Mouse (Mus musculus) brown adipose tissue, adult 24 weeks (tissue): ENCODE results near the gene Zfp414. TPM values are rescaled to one million over a fixed set of nuclear protein-coding genes. Genes with fewer than 3 reads are reported as not detected.

Experiments
- H3K27ac ChIP-seq: fragments of 200-500 bp; replicated peaks from 2 replicates; pipeline ENCODE4 v1.5.1; 2012; ENCODE audit warnings: low read depth, mild to moderate bottlenecking, low read length
- H3K4me1 ChIP-seq: fragments of 200-500 bp; 2 replicates; pipeline ENCODE4 v1.6.1; 2012; ENCODE audit warnings: low read length, mixed read lengths; ENCODE audit not compliant: control insufficient read depth, insufficient read depth, insufficient read length
- H3K4me3 ChIP-seq: fragments of 200-500 bp; 2 replicates; pipeline ENCODE4 v1.5.1; 2012; ENCODE audit warnings: low read depth, mild to moderate bottlenecking, low read length, moderate library complexity; ENCODE audit not compliant: insufficient read depth
- polyA plus RNA-seq: library from polyadenylated mRNA; stranded (reverse); fragments of >200 nt; gene quantifications from 2 replicates; pipeline ENCODE4 v1.2.4, GENCODE M21; 2012; ENCODE audit not compliant: missing spikeins, insufficient read depth, insufficient read length

Gene Zfp414
- polyA plus RNA-seq, 1 experiment = 15.9 TPM

GRCm38 (mm10) chr17:33631236-33631635, 2.3 kb downstream of the Zfp414 start:
- Histone ChIP-seq H3K27ac (no peak overlapping the region), H3K4me1 (0 out of 2 replicates have a peak, but pooled peaks cover 4% of the 10 kb centered on the region), H3K4me3 (no peak overlapping the region)

- no peak overlapping the region for H3K27ac ChIP-seq
- H3K4me3 ChIP-seq = no peak overlapping the region
- H3K4me1 ChIP-seq = 0 out of 2 replicates have a peak, but pooled peaks cover 4% of the 10 kb centered on the region
These were observed 2.9 kb downstream of the Zfp414 start for GRCm38 (mm10) chr17:33631796-33632195.

- no peak overlapping the region for H3K4me3 ChIP-seq
- H3K27ac ChIP-seq = no peak overlapping the region
These were observed 8.1 kb downstream of the Zfp414 start for GRCm38 (mm10) chr17:33637038-33637437.

DNA sequence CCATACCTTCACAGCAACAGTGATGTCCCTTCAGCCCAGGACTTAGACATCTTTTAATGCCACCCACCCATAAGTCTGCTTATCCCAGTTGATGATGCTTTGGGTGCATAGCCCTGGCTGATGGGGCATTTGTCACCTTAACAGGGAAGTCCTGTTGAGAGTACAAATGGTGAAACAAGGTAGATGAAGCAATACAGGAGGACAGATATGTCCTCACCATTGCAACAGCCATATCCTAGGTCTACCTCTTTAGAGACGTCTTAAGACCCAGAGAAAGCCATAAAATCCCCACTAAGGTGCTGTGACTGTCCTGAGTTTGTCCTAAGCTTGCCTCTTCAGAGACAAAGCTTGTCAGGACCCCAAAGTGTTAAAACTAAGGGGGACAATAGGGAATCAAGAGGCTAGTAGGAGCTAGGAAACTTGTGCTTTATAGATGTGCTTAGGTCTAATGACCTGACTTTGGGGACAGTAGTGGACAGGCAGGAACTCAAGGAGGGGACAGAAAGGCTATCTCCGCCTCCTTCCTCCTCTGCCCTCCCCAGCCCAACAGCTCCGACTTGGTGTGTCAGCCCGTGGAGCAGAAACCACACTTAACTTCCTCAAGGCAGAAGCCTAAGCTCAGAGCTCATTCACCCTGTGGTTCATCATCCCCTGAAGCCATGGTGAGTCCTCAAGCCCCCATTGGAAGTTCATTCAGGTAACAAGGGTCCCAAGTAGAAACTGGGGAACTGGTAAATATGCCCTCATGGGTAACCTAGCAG, 8.8 kb downstream of the Zfp414 start, which contains the start of gene Pram1:
Gene Pram1, plus strand, starts transcription at position 541 of the 761 bp plus-strand sequence.
- Histone ChIP-seq H3K27ac (no peak within 1 kb of the TSS), H3K4me1 (no peaks in the 10 kb centered on the region), H3K4me3 (no peak within 1 kb of the TSS)

More at GRCm38 (mm10) chr17:33637038-33637437, 8.1 kb downstream of the Zfp414 start:
- no peaks in the 10 kb centered on the region for H3K4me1 ChIP-seq

DNA sequence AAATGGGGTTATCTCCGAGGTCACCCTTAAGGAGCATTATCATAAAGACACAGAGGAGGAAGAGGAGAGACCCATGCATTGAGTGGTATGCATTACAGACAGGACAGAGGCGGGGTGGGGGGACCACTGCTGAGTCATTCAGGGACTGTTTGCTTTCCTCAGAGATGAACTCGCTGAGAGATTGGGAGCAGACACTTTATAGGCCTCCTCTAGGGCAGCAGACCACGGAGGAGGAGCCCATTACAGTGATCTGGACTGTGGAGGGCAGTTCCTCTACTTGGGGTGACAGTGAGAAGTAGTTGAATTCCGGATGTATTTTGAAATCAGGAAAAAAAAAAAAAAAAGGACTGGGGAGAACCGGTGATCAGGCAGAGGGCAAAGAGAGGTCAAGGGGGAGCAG, 10.9 kb downstream of the Zfp414 start:
- Histone ChIP-seq H3K4me1 (no peaks in the 10 kb centered on the region), H3K27ac (no peak overlapping the region), H3K4me3 (no peak overlapping the region)

DNA sequence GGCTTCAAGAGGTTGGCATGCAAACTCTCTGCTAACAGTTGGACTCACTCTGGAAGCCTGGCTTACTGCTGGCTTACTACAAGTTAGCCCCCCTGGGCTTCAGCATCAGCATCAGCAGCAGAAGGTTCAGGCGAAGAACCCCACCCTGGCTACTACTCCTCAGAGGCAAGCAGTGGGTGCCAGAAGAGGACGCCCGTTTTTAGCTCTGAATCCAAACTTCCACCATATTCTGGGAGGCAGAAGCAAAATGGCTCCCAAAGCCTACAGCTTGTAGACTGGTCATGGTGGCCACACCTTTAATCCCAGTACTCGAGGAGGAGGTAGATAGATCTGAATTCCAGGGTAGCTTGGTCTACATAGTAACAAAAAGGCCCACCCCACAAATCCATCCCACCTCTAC, 15.2 kb downstream of the Zfp414 start:
- Histone ChIP-seq H3K4me3 (no peak overlapping the region), H3K4me1 (no peaks in the 10 kb centered on the region), H3K27ac (no peak overlapping the region)

GRCm38 (mm10) chr17:33645073-33645472, 16.2 kb downstream of the Zfp414 start:
- no peaks in the 10 kb centered on the region for H3K4me1 ChIP-seq
- H3K27ac ChIP-seq = no peak overlapping the region
- H3K4me3 ChIP-seq = no peak overlapping the region

DNA sequence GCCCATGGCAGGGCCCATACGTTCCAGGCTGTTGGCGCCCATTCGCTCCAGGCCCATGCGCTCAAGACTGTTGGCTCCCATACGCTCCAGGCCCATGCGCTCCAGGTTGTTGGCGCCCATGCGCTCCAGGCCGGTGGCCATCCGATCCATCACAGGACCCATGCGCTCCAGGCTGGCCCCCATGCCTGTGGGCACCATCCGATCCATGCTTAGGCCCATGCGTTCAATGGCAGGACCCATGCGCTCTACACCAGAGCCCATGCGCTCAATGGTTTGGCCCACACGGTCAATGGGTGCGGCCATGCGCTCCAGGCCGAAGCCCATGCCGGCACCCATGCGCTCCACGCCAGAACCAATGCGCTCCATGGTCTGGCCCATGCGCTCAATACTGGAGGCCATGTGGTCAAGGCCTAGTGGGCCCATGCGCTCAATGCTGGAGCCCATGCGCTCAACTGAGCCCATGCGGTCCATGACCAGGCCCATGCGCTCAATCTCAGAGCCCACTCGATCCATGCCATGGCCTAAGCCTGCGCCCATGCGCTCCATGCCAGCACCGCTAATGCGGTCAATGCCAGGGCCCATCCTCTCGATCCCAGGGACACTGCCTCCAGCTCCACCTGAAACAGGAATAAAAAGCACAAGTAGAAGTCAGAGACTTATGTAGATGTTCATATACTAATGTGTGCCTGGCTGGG, 21.0 kb downstream of the Zfp414 start:
- H3K27ac ChIP-seq = no peak overlapping the region
- H3K4me1 ChIP-seq = no peaks in the 10 kb centered on the region
- H3K4me3 ChIP-seq = no peak overlapping the region

DNA sequence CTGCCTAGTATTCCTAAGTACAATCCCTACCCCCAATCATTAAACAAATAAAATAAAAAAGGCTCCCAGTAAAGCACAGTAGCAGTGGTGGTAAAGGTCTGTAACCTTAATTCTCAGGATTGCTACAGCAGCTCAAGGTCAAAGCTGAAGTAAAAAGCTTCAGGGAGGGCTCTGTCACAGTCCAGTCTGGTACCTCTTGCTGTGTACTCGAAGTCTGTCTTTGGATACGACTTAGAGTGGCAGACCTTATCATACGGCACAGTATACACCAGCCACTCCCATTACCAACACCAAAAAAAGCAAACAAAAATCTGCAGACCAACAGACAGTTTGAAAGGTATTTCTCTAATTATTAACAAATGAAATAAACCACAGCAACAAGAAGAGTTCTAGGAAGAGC, 37.9 kb downstream of the Zfp414 start:
- Histone ChIP-seq H3K4me1 (peaks cover 5% of the 10 kb centered on the region), H3K27ac (no peak overlapping the region), H3K4me3 (no peak overlapping the region)

DNA sequence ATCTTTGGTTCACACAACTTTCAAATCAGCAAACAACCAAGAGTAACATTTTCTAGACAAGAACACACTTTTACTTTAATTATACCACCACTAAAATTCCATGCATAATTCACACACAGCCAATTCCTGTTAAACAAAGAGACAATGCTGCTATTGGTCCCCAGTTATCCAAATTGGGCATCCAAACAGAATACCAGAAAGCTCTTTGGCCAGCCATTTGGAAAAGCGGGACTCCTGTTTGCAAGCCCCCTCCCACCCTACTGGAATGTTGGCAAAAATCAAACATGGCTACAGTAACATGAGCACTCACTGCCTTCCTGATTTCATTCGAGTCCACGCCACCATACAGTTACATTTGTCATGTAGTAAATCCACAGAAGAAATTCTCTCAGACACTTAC, 40.8 kb downstream of the Zfp414 start:
- Histone ChIP-seq H3K27ac (no peak overlapping the region), H3K4me1 (peaks cover 5% of the 10 kb centered on the region), H3K4me3 (no peak overlapping the region)

- H3K4me1 ChIP-seq = peaks cover 19% of the 10 kb centered on the region
- no peak overlapping the region for H3K4me3 ChIP-seq
- H3K27ac ChIP-seq = no peak overlapping the region
These were observed 44.9 kb downstream of the Zfp414 start for GRCm38 (mm10) chr17:33673837-33674236.

DNA sequence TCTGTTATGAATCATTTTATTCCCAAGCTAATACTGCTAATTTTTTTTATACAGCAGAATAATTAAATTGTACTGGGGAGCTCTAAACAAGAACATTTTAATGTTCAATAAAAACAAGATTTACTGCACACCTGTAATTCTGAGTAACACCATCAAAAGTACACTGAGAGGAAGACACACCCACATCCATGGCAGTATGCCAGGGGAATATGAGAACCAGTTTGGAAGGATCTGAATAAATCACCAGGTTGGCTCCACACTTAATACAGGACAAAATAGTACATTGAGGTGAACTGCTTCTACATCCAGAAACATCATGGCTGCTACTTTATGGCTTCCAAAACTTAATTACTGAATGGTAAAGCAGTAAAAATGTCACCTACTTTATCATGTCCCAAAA, 46.6 kb downstream of the Zfp414 start:
- H3K27ac ChIP-seq = no peak overlapping the region
- no peak overlapping the region for H3K4me3 ChIP-seq

DNA sequence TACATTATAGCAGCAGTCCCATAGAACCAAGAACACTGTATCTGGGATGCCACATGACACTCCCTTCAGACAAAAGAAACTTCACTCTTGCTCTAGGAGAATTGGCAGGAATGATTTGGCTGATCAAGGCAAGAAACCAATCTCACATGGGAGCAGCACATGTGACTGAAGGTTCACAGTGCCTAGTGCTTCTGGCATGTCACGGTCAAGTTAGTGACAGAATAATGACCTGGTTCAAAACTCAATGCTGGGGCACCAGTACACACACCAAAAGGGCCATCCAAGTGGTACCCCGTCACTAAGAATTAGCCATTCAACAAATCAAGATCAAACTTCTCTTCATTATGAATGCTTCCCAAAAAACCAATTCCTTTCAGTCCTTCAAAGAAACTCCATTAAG, 47.2 kb downstream of the Zfp414 start:
- H3K4me1 ChIP-seq = peaks cover 15% of the 10 kb centered on the region
- H3K27ac ChIP-seq = no peak overlapping the region; the same call in 1 of the 2 replicates
- H3K4me3 ChIP-seq = no peak overlapping the region

More for the DNA sequence above, 46.6 kb downstream of the Zfp414 start:
- H3K4me1 ChIP-seq = peaks cover 15% of the 10 kb centered on the region

- Histone ChIP-seq H3K4me3 (no peak overlapping the region), H3K4me1 (peaks cover 22% of the 10 kb centered on the region), H3K27ac (no peak overlapping the region)
These were observed 49.9 kb downstream of the Zfp414 start for GRCm38 (mm10) chr17:33678771-33679170.
